Mouse (Mus musculus) layer of hippocampus, postnatal 10 days (tissue): ENCODE results near the gene Yeats2. TPM values are rescaled to one million over a fixed set of nuclear protein-coding genes. Genes with fewer than 3 reads are reported as not detected.
"Not testable (repeated sequence)": the region's sequence is repeated elsewhere in the genome, so short reads cannot be mapped to it uniquely, and the experiment has no call there.

Experiments used
- DNase-seq, 2 experiments: peaks; one replicate each; pipeline ENCODE4 v3.0.0; 2021; ENCODE audit warnings: low spot score in 2 of 2
- long read RNA-seq: library from polyadenylated mRNA; stranded (forward); transcript quantifications from one replicate; pipeline ENCODE4 v2.0.0, GENCODE M21; 2023
- total RNA-seq, 2 experiments: library from RNA; stranded (reverse); gene quantifications; 2 replicates each; pipeline ENCODE4 v1.2.3; 2021

The Yeats2 gene
- total RNA-seq: 10 to 100 TPM; 48.9 to 56.3 TPM
- long read RNA-seq, partial matches to known transcripts: 2 of 14 reads
- long read RNA-seq, other reads (novel, unspliced or antisense): 12 of 14 reads

DNA sequence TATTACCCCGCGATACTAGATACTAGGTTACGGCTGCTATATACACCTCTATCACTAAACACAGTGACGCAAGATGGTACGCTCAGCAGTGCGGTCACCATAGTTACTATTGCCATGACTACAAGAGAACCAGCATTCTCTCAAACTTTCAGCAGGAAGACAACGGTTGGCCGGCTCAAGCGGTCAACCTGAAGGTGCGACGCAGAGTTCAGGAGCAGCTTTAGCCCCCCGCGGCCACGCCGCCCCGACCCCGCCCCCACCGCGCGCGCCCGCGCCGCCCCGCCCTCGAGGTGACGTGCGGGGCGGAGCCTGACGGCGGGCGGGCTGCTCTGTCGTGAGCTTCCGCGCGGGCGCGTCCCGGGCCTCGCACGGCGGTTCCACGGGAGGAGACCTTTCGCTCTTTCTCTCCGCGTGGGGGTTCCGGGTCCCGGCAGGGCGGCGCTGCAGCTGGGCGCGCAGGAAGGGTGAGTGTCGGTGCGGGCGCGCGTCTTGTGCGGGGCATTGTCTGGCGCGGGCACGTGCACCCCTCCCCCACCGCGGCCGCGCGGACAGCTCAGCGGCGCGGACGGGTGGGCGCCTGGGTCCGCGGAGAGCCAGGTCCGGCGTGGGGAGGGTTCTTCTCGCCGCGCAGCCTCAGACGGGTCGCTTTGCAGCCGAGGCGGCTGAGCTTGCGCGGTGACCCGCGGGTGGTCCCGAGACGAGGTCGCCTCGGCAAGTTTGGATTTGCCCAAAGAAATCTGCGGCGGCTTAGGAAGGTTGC is at the start of gene Yeats2:
TSS of gene Yeats2 (plus strand) at position 292 of the 760 bp plus-strand sequence.
- peak; percentile 84 to 88 for DNase-seq

DNA sequence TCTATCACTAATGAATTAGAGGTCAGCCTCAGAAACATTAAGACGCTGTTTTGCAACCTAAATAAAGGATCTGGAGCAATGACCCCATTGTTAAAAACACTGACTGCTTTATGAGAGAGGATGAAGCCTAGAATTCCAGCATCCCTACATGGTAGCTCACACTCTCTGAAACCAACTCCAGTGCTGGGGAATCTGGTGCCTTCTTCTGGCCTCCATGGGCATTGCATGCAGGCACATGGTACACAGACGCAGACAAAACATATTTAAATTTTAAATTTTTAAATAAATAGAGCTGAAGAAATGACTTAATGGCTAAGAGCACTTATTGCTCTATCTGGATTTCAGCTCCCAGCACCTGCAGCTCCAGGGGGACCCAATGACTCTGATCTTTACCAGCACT is 44.9 kb upstream of the Yeats2 start:
- no peak for DNase-seq

DNA sequence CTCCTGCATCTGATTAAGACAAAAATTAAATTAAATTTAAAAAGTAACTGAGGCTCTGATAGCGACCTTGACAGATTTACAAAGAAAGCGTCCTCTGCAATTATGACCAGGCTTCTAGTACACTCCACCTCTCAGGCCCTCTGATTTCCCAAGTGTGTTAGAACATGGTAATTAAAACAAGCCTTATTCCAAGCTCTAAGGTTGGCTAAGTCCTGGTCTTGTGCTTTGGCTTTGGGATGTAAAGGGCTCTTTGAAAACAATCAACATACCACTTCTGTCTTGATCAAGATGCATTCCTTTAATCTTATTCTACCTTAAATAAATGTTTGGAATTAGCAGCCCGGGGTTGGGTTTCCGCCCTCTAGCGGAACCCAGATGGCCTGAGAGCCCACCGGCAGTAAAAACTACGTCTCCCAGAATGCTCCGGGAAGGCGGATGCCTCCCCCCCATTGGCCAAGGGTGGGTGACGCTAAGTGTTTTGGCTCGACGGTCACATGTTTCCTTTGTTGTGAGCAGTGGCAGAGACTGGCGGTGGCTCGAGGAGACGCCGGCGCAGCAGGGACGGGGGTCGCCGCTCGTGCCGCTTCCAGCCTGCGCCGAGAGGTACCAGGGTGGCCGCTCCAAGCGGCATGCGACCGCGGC is 43.7 kb upstream of the Yeats2 start, which contains the start of gene Klhl24:
TSS of gene Klhl24 (plus strand) at position 474 of the 642 bp plus-strand sequence.
- peak; percentile 90 to 93 for DNase-seq

DNA sequence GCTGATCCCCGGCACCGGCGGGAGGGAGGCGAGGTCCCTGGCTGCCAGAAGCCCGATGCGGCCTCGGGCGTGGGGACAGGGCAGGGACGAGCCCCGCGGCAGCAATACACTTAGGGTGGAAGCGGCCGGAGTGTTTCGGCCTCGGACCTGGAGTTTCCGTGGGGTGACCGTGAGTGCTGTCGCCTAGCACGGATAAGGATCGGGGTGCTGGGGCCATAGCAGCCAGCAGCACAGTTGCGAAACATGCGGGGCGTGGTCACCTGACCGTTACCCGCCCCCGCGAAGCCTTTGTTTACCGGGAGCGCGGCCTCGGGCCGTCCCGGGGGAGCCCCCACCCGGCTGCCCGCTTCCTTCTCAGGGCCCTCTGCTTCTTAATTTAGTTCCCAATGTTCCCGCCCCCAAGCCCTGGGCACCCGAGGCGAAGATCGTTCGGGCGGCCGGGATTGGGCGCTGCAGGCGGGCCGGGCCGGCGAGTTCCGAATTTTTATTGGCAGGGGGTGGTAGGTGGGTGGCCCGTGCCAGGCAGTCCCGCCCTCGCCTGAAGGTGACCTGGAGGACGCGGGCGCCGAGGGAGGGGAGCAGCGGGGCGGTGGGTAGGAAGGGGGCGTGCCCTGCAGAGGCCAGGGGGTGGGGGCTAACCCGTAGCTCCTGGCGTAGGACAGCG is 43.0 kb upstream of the Yeats2 start:
- DNase-seq: peak; percentile 90 to 93

DNA sequence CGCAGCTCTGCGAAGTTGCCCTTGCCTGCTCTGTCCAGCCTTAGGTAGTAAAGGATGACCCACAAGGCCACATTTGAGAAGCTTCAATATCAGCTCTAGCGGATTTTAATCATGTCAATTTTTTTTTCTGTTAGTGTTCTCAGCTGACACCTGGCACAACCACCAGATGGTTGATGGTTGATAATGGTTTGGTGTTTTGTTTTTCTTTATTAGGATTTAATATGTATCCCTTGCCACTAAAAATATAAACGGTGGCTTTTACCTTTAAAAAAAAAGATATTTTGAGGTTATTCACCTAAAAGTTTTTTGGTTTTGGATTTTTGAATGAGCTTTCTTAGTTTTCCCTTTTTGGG is 42.5 kb upstream of the Yeats2 start:
- DNase-seq: no peak

DNA sequence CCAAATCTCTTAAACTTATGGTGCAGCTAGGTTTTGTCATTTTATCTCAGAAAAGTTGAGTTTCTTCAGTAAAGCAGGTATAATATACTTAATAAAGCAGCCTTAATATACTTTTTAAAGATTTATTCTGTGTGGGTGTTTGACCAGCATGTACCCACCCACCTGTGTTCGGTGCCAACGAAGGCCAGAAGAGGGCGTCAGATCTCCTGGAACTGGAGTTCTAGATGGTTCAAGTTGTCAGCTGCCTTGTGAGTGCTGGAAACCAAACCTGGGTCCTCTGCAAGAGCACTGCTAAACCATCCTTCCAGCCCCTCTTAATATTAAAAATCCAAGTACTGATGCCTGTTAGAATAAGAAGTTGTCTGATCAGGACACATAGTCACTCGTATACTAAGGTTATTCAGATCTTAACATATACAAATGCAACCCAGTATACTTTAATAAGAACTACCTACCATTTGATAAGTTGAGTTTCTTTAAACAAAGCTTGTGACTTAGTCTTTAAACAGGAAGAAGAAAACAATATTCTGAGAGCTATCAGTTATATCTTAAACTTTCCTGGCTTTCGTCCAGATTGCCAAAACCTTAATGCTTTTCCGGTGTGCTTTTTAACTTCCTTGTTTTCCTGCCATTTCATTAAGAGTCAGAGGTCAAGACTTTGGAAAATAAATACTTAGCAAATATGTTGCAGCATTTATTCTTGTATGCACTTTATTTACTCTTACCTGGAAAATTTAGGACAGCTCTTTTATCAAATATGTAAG is 41.8 kb upstream of the Yeats2 start:
- peak in 1 of 2 experiments; percentile 31 for DNase-seq

DNA sequence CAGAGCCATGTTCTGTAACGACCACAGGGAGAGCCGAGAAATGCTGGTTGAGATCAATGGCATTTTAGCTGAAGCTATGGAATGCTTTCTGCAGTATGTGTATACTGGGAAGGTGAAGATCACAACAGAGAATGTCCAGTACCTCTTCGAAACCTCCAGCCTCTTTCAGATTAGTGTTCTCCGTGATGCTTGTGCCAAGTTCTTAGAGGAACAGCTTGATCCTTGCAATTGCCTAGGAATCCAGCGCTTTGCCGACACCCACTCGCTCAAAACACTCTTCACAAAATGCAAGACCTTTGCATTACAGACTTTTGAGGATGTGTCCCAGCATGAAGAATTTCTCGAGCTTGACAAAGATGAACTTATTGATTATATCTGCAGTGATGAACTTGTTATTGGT is 33.9 kb upstream of the Yeats2 start:
- no peak for DNase-seq

DNA sequence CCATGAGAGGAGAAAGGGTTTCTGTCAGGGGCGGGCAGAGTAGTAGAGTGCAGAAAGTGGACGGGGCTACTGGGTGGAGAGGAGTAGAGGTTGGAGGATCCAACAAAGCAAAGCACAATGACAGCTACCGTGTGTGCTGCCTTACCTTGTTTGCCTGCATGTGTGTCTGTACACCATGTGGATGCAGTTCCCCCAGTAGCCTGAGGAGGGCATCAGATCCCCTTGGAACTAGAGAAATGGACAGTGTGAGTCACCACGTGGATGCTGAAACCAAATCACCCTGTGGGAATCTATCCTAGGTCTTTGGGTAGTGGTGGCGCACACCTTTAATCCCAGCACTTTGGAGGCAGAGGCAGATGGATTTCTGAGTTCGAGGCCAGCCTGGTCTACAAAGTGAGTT is 31.9 kb upstream of the Yeats2 start:
- no peak for DNase-seq

DNA sequence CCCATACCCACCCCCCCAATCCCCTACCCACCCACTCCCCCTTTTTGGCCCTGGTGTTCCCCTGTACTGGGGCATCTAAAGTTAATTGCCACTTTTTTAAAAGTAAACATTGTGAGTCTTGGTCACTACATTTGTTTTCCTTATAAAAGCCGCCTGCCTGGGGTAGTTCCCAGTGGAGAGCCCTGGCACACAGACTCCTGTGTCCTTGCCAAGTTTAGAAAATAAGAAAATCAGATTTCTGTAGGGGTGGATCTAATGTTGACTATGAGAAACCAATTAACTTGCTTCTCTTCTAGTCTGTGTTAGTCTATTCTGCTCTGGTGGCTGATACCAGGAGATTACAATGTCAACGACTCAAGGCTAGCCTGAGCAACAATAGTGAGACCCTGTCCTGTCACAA is 28.2 kb upstream of the Yeats2 start:
- DNase-seq: no peak

DNA sequence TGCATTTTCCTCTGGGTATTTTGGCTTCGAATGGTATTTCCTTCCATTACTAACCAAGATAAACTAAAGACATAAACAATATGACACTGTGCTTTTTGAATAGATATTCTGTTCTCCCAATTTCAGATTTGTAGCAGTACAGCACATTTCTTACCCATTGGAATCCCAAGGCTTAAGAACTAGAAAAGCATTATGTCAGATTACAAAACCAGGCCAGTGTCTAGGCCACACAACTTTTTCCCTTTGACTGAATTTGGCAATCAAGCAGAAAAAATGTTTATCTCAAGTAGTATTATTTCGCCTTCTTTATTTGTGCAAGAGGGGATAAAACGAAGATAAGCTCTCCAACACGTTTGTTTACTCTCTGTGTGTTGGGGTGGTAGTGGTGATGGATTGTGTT is 24.8 kb upstream of the Yeats2 start:
- no peak for DNase-seq

DNA sequence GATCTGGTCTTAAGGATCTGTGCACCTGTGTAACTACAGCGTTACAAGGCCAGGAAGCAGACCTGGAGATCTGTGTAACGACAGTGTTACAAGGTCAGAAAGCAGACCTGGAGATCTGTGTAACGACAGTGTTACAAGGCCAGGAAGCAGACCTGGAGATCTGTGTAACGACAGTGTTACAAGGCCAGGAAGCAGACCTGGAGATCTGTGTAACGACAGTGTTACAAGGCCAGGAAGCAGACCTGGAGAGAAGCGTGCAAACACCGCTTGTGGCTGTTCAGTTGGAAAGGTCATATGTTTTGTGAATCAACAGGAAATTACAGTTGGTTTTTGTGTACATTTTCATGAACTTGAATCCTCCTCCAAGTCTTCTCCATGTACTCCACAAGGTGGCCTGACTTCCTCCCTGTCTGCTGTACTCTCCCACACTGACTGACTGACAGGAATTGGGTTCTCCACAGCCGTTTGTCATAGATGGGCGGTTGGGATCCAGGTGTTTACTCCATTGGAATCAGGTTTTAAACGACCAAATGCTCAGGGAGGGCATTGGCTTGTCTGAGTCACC is 14.5 kb upstream of the Yeats2 start:
- DNase-seq: not testable (repeated sequence)

DNA sequence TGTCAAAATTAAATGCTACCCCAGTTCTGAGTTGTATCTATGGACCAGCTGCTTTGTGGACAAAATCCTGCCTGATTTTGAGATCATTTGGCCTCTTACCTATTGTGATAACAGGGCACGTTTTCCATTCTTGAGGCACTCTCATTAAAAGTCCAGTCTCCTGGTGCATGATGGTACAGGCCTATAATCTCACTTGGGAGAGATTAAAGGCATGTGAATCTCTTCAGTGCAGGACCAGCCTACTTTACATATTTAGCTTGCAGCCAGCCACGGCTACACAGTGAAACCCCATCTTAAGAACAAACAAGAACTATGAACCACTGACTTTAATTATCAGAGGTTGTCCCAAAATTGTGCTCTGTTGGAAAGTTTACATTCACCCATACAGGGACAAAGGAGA is 10.5 kb upstream of the Yeats2 start:
- DNase-seq: no peak

DNA sequence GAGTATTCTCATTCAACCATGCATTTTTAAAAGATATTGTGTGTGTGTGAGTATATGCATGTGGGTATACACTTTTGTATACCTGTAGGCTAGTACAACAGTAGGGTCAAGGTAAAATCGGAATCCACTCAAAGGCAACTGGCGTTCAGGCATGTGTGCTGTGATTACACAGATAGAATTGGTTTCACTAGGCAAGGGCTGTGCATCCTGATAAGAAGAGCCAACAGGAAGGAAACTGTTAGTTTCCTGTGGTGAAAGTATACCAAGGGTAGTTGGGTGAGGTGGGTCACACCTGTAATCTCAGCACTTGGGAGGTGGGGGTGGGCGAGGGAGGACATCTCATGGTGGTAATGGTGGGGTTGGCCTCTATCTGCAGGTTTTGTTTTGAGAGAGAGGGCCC is 3.7 kb downstream of the Yeats2 start:
- no peak for DNase-seq

DNA sequence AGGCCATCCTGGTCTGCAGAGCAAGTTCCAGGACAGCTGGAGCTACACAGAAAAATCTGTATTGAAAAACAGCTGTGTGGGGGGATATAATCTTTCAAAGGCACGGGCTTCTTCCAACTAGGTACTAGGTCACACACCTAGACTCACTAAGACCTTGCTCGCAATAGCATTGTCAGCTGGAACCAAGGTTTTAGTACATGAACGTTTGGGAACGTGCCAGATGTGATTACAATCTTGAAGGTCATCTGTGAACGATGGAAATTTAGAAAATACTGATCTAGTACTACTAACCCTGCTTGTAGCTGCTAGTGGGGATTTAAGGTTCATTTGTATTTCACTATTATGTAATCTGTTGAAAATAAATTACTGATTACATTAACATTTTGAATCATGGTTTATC is 11.1 kb downstream of the Yeats2 start:
- DNase-seq: no peak

DNA sequence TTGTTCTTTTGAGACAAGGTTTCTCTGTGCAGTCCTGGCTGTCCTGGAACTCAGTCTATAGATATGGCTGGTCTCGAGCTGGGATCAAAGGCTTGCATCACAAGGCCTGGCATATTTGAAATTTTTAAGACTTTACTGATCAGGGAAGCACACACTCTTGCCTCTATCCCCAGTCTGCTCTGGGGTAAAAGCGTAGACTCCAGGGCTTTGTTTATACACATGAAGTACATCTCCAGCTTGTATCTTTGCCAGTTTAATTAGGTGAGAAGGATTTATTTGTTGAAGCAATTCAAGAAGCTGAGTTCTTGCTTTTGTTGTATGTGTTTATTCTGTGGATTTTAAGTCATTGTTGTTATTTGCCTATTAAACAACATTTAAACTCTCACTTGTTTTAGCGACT is 12.9 kb downstream of the Yeats2 start:
- DNase-seq: no peak

DNA sequence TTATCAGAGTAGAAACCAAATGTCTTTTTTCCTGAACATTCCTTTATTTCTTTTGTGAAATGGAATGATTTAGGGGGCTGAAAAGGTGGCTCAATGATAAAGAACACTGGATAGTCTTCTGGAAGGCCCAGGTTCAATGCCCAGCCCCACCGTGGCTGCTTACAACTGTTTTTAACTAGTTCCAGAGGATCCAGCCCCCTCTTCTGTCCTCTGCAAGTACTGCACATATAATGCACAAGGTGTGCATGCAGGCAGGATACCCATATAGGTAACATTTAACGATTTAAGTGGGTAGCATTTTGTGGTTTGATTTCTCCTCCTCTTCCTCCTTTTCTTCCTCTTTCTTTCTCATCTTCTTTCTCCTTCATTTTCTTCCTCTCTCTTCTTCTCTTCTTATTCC is 19.3 kb downstream of the Yeats2 start:
- no peak for DNase-seq

DNA sequence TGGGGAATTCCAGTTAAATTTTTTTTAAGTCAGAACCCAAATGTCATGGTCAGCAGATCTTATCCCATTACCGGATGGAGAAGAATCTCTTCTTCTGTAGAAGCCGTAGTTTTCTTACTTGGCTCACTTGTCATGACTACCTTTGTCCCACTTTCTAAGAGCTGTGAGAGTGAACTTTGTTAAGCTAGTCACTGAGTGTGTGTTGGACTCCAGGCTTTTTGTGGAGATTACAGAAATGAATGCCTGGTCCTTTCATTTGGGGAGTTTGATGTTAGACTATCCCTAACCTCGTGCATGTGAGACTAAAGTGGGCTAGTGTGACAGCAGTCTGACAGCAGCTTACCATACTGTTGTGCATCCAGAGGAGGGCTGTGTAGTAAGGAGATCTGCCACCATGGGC is 28.2 kb downstream of the Yeats2 start:
- no peak for DNase-seq

DNA sequence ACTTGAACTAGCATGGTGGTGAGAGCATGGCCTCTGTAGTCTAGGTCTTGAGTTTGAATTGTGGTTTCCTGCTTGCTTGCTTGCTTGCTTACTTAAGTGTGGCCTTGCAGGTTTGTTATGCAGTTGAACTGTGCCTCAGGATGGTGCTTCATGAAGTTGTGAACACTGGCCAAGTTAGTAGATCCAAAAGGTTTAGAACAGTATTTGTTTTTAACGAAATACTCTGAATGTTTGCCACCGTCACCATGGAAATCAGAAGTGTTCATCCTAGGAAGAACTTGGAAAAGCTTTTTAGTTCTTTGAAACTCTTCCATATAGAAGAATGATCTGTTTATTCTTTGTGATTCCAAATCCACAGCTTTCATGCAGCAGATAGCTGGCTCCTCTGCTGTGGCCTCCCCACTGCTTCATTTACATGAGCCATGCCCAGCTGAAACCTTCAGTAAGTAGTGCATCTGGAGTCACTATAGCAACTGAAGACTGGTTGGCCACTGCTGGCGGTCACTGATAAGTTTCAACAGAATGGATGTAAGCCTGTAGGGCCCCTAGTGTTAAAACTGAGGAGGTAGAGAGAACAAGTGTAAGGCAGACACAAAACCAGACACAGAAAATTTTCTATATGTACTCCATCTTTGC is 28.7 kb downstream of the Yeats2 start:
- peak; percentile 8 to 20 for DNase-seq

DNA sequence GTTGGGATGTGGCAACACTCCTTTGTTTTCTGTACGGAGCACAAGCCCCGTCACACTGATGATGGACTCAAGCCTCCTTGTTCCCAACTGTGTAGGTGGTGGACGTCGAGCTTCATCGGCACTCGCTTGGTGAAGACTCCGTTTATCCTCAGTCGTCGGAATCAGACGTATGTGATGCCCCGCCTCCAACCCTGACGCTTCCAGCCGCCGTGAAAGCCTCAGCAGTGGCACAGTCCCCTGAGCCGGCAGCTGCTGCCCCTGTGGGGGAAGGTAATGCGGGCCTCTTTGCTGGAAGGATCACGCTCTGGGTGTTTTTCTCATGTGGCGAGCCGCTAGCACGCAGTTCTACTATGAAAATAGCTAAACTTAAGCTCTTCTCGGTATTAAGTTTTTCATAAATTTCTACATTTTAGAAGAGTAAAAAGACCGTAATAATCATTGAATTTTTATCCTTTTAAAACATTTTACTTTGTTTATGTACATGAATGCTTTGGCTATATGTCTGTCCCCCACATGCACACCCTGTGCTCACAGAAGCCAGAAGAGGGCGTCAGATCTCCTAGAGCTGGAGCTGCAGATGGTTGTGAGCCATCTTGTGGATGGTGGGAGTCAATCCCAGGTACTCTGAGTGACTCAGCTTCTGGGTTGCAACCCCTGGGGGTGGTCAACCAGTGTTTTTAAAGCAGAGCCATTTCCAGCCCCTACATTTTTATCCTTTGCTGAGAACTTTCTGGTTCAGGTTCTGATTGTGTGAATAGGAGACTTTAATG is 38.7 kb downstream of the Yeats2 start:
- DNase-seq: no peak

DNA sequence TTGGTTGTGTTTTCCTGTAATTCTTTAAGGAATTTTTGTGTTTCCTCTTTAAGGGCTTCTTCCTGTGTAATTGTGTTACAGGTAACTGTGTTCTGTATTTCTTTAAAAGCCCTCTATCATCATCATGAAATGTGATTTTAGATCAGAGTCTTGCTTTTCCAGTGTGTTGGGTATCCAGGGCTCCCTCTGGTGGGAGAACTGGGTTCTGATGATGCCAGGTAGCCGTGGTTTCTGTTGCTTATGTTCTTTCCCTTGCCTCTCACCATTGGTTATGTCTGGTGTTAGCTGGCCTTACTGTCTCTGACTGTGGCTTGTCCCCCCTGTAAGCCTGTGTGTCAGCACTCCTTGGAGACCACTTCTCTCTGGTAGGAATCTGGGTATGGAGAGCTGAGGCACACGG is 44.5 kb downstream of the Yeats2 start:
- DNase-seq: peak; percentile 21 to 38
